Mouse (Mus musculus) heart, embryonic 16.5 days (tissue): ENCODE measurements around the gene Rgl3. TPM values are rescaled to one million over a fixed set of nuclear protein-coding genes. Genes with fewer than 3 reads are reported as not detected.

Experiments used
- ATAC-seq: fragments of 200-750 bp; cut with Nextera tagmentation; replicated peaks from 2 replicates; pipeline ENCODE4 v1.8.0; 2017; ENCODE audit warnings: moderate number of reproducible peaks; ENCODE audit not compliant: insufficient read depth, low FRiP score; ENCODE audit errors: extremely low read depth
- H3K27ac ChIP-seq: fragments of 300-500 bp; sonication (generic); 2 replicates; pipeline ENCODE4 v1.5.1; 2014; ENCODE audit warnings: mild to moderate bottlenecking, low read length, control low read depth, moderate library complexity
- H3K27me3 ChIP-seq: fragments of 300-500 bp; sonication (generic); 2 replicates; pipeline ENCODE4 v1.6.1; 2014; ENCODE audit warnings: low read length, mixed read lengths; ENCODE audit not compliant: control insufficient read depth, insufficient read depth
- H3K36me3 ChIP-seq: fragments of 300-500 bp; sonication (generic); 2 replicates; pipeline ENCODE4 v1.6.1; 2014; ENCODE audit not compliant: control insufficient read depth, insufficient read depth
- H3K4me1 ChIP-seq: fragments of 300-500 bp; sonication (generic); 2 replicates; pipeline ENCODE4 v1.6.1; 2014; ENCODE audit warnings: low read length, mixed read lengths; ENCODE audit not compliant: control insufficient read depth, insufficient read depth
- H3K4me2 ChIP-seq: fragments of 300-500 bp; sonication (generic); 2 replicates; pipeline ENCODE4 v1.6.1; 2014; ENCODE audit warnings: low read depth, mild to moderate bottlenecking, control low read depth, low read length
- H3K4me3 ChIP-seq: fragments of 300-500 bp; sonication (generic); 2 replicates; pipeline ENCODE4 v1.5.1; 2014; ENCODE audit warnings: mild to moderate bottlenecking, control low read depth, low read length
- H3K9ac ChIP-seq: fragments of 300-500 bp; sonication (generic); 2 replicates; pipeline ENCODE4 v1.6.1; 2014; ENCODE audit warnings: low read length, control low read depth
- H3K9me3 ChIP-seq: fragments of 300-500 bp; sonication (generic); replicated peaks from 2 replicates; pipeline ENCODE4 v1.6.1; 2016; ENCODE audit warnings: low read length; ENCODE audit not compliant: control insufficient read depth
- WGBS: fragments of 180-500 bp; shearing (Covaris S2); extraction: QIAGEN DNeasy Blood & Tissue Kit; methylation state at CpG from one replicate; pipeline ENCODE4 v1.1.7; 2014; 5-methylcytosine and 5-hydroxymethylcytosine counted together
- polyA plus RNA-seq: library from polyadenylated mRNA; unstranded; fragments of >200 nt; fragmentation: Nextera tagmentation; extraction: Ambion mirVana; gene quantifications from 2 replicates; pipeline ENCODE4 v1.2.1, GENCODE M21; 2015

The Rgl3 gene
- polyA plus RNA-seq, 1 experiment from 2014 or later: 2.6 TPM

GRCm38 (mm10) chr9:21934021-21934420 is 55.2 kb downstream of the Rgl3 start:
- Histone ChIP-seq H3K27ac (no peak overlapping the region), H3K9ac (no peak overlapping the region), H3K36me3 (no peaks in the 10 kb centered on the region), H3K4me2 (no peak overlapping the region), H3K9me3 (no peaks in the 10 kb centered on the region), H3K4me3 (no peak overlapping the region), H3K27me3 (no peaks in the 10 kb centered on the region), H3K4me1 (no peaks in the 10 kb centered on the region; the same call in 1 of the 2 replicates)
- no peak for ATAC-seq
- 86% methylated on average over 12 of the region's 12 CpGs for WGBS

GRCm38 (mm10) chr9:21932445-21933137 is 56.7 kb downstream of the Rgl3 start:
- Histone ChIP-seq H3K27ac (no peak overlapping the region), H3K9ac (no peak overlapping the region), H3K9me3 (no peaks in the 10 kb centered on the region), H3K4me1 (no peaks in the 10 kb centered on the region; the same call in 1 of the 2 replicates), H3K27me3 (no peaks in the 10 kb centered on the region), H3K4me2 (no peak overlapping the region), H3K36me3 (no peaks in the 10 kb centered on the region), H3K4me3 (no peak overlapping the region)
- 54% methylated on average over 12 of the region's 12 CpGs for WGBS
- no peak for ATAC-seq

- no peak overlapping the region for H3K9ac ChIP-seq
- H3K36me3 ChIP-seq: no peaks in the 10 kb centered on the region
- H3K9me3 ChIP-seq: no peaks in the 10 kb centered on the region
- no peak overlapping the region for H3K27ac ChIP-seq
- no peak overlapping the region for H3K4me3 ChIP-seq
- no peaks in the 10 kb centered on the region; the same call in 1 of the 2 replicates for H3K4me1 ChIP-seq
- no peak overlapping the region for H3K4me2 ChIP-seq
- ATAC-seq: no peak
- no peaks in the 10 kb centered on the region for H3K27me3 ChIP-seq
- WGBS: 62% methylated on average over 2 of the region's 2 CpGs
Measured at GRCm38 (mm10) chr9:21932006-21932405, 57.2 kb downstream of the Rgl3 start.

GRCm38 (mm10) chr9:21929208-21929607 is 60.0 kb downstream of the Rgl3 start:
- Histone ChIP-seq H3K9ac (no peak overlapping the region), H3K4me1 (peaks cover 14% of the 10 kb centered on the region), H3K4me2 (no peak overlapping the region), H3K9me3 (no peaks in the 10 kb centered on the region), H3K27me3 (no peaks in the 10 kb centered on the region), H3K4me3 (no peak overlapping the region), H3K27ac (no peak overlapping the region), H3K36me3 (no peaks in the 10 kb centered on the region)
- ATAC-seq: no peak
- WGBS: 76% methylated on average over 3 of the region's 3 CpGs

- no peaks in the 10 kb centered on the region for H3K36me3 ChIP-seq
- peak within 1 kb of the TSS; percentile 72 for H3K9ac ChIP-seq
- H3K9me3 ChIP-seq: no peaks in the 10 kb centered on the region
- peak within 1 kb of the TSS; percentile 70 for H3K4me2 ChIP-seq
- peak within 1 kb of the TSS; percentile 57 for H3K4me3 ChIP-seq
- 0% methylated on average over 28 of the region's 28 CpGs for WGBS
- H3K27ac ChIP-seq: peak within 1 kb of the TSS; percentile 65
- peak; percentile 89 for ATAC-seq
- no peaks in the 10 kb centered on the region for H3K27me3 ChIP-seq
- H3K4me1 ChIP-seq: peaks cover 24% of the 10 kb centered on the region
Measured at GRCm38 (mm10) chr9:21927208-21927753, 62.0 kb downstream of the Rgl3 start, which contains the start of the genes Ccdc159 and Tmem205. Ccdc159 (plus strand) TSS chr9:21927471. Tmem205 (minus strand) TSS chr9:21927556.

GRCm38 (mm10) chr9:21926784-21927183 is 62.5 kb downstream of the Rgl3 start:
- H3K4me1 ChIP-seq: peaks cover 24% of the 10 kb centered on the region
- H3K27ac ChIP-seq: peak overlapping the region; percentile 65
- ATAC-seq: no peak
- 3% methylated on average over 6 of the region's 6 CpGs for WGBS
- no peaks in the 10 kb centered on the region for H3K27me3 ChIP-seq
- no peaks in the 10 kb centered on the region for H3K9me3 ChIP-seq
- peak overlapping the region; percentile 72 for H3K9ac ChIP-seq
- no peaks in the 10 kb centered on the region for H3K36me3 ChIP-seq
- H3K4me3 ChIP-seq: peak overlapping the region; percentile 57
- H3K4me2 ChIP-seq: peak overlapping the region; percentile 70

GRCm38 (mm10) chr9:21926155-21926554 is 63.1 kb downstream of the Rgl3 start:
- H3K27ac ChIP-seq: no peak overlapping the region
- H3K4me1 ChIP-seq: peaks cover 24% of the 10 kb centered on the region
- no peak for ATAC-seq
- no peaks in the 10 kb centered on the region for H3K9me3 ChIP-seq
- no peaks in the 10 kb centered on the region for H3K27me3 ChIP-seq
- H3K9ac ChIP-seq: no peak overlapping the region; the same call in 1 of the 2 replicates
- 64% methylated on average over 6 of the region's 6 CpGs for WGBS
- H3K4me2 ChIP-seq: peak overlapping the region; percentile 70
- no peaks in the 10 kb centered on the region for H3K36me3 ChIP-seq
- H3K4me3 ChIP-seq: no peak overlapping the region; the same call in 1 of the 2 replicates

- H3K9ac ChIP-seq: no peak overlapping the region
- no peak for ATAC-seq
- no peaks in the 10 kb centered on the region for H3K36me3 ChIP-seq
- 89% methylated on average over 1 of the region's 1 CpGs for WGBS
- peaks cover 24% of the 10 kb centered on the region for H3K4me1 ChIP-seq
- H3K4me2 ChIP-seq: no peak overlapping the region
- H3K4me3 ChIP-seq: no peak overlapping the region
- H3K9me3 ChIP-seq: no peaks in the 10 kb centered on the region
- H3K27ac ChIP-seq: no peak overlapping the region
- no peaks in the 10 kb centered on the region for H3K27me3 ChIP-seq
Measured at GRCm38 (mm10) chr9:21925506-21925905, 63.7 kb downstream of the Rgl3 start.

- Histone ChIP-seq H3K27ac (no peak overlapping the region), H3K9ac (no peak overlapping the region), H3K27me3 (no peaks in the 10 kb centered on the region), H3K36me3 (no peaks in the 10 kb centered on the region), H3K4me1 (peaks cover 24% of the 10 kb centered on the region), H3K4me2 (no peak overlapping the region), H3K4me3 (no peak overlapping the region), H3K9me3 (no peaks in the 10 kb centered on the region)
- no peak for ATAC-seq
- WGBS: 91% methylated on average over 3 of the region's 3 CpGs
Measured at GRCm38 (mm10) chr9:21925034-21925433, 64.2 kb downstream of the Rgl3 start.
